Mouse (Mus musculus) ES-E14 (cell line): Measurements from ENCODE around the gene Sucla2.
"Not testable (repeated sequence)": the region's sequence is repeated elsewhere in the genome, so short reads cannot be mapped to it uniquely, and the experiment has no call there.

Source experiments
- HCFC1 ChIP-seq: IDR thresholded peaks from 2 replicates; pipeline ENCODE4 v1.6.1; 2012; ENCODE audit warnings: low read length, inconsistent platforms, borderline replicate concordance; ENCODE audit not compliant: insufficient read depth
- ZC3H11A ChIP-seq: IDR thresholded peaks from 2 replicates; pipeline ENCODE4 v1.6.1; 2012; ENCODE audit warnings: low read depth, mild to moderate bottlenecking, inconsistent platforms, low read length, borderline replicate concordance
- ZNF384 ChIP-seq: IDR thresholded peaks from 2 replicates; pipeline ENCODE4 v1.6.1; 2012; ENCODE audit warnings: low read depth, low read length, inconsistent platforms

DNA sequence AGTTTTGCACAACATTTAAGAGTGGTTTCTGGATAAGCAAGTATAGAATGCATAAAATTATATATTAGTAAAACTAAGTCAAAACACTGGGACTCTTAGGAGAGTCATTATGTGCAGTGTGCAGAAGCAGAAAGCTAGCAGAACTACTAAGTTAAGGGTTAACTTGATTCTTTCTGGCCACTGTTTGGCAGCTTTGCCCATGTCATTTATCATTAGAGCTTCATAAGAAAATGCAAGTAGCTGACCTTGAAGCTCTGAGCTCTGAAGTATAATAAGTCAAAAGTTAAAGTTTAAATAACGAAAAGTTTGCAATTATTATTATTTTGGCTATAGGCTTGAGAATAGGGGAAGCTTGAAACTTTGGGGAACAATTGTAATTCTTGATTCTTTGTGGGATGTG is 89.8 kb downstream of the Sucla2 start:
- TF ChIP-seq HCFC1, ZC3H11A, ZNF384: not testable (repeated sequence)
